Mouse (Mus musculus): ENCODE data around the gene Elobl. TPM values are rescaled to one million over a fixed set of nuclear protein-coding genes. Genes with fewer than 3 reads are reported as not detected.
"Not testable (repeated sequence)": the region's sequence is repeated elsewhere in the genome, so short reads cannot be mapped to it uniquely, and the experiment has no call there.

Elobl gene
- polyA plus RNA-seq, 1 experiment from 2014 or later = not detected

DNA sequence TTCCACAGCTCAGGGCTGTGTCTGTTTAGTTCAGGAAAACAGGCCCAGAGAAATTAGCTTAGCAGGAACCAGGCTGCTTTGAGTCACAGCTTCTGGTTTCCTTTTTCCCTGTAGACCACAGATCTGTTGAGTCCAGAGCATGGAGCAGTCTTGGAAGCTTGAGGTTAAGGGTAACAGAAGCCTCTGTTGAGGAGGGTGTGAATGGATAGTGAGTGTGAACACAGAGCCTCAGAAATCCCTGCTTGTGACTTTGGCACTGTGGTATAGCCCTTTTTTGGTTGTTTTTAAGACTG is 33.7 kb upstream of the Elobl start:
- ATAC-seq (ENCODE audit: extremely low read depth, insufficient number of reproducible peaks, low FRiP score, low TSS enrichment) = no peak
- Histone ChIP-seq H3K27ac (replicated peaks) (peak overlapping the region; percentile 76; the same call in 1 of the 2 replicates), H3K9ac (peak overlapping the region; percentile 89)

DNA sequence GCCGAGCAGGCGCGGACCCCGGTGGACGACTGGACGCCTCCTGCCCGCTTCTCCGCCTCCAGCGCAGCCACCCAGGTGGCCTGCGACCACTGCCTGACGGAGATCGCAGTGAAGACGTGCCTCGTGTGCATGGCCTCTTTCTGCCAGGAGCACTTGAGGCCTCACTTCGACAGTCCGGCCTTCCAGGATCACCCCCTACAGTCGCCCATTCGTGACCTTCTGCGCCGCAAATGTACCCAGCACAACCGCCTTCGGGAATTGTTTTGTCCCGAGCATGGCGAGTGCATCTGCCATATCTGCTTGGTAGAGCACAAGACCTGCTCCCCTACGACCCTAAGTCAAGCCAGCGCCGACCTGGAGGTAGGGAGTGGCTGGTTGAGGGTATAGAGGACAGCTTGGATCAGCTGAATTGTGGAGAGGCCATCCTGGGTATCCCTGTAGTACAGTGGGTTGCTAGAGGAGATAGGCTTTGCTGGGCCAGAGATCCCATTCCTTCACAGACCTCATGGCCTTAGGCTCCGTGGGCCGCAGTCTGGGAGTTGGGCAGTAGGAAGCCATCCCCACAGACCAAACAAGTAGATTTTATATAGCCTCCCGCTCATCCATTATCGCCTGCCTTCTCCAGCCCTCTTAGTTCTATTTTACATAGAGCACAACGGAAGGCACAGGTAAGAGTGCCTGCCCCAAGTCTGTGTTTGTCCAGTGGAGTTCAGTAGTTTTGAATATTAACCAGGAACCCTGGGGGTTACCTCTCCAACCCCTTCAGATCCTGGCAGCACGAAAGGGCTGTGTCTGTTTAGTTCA is 33.2 kb upstream of the Elobl start:
- Histone ChIP-seq H3K4me3 (peak overlapping the region; percentile 82), H3K27ac (replicated peaks) (peak overlapping the region; percentile 76), H3K27me3 (replicated peaks) (no peaks in the 10 kb centered on the region), H3K9me3 (no peaks in the 10 kb centered on the region), H3K9ac (peak overlapping the region; percentile 89), H3K36me3 (peaks cover under 1% of the 10 kb centered on the region; the same call in 1 of the 2 replicates), H3K4me1 (peaks cover 48% of the 10 kb centered on the region), H3K4me2 (peak overlapping the region; percentile 86)
- ATAC-seq (ENCODE audit: extremely low read depth, insufficient number of reproducible peaks, low FRiP score, low TSS enrichment) = no peak
- 18% methylated on average over 33 of the region's 33 CpGs for WGBS

More for the DNA sequence above, 33.7 kb upstream of the Elobl start:
- Histone ChIP-seq H3K4me3 (peak overlapping the region; percentile 82), H3K36me3 (peaks cover 6% of the 10 kb centered on the region), H3K27me3 (replicated peaks) (no peaks in the 10 kb centered on the region), H3K4me1 (peaks cover 48% of the 10 kb centered on the region), H3K4me2 (peak overlapping the region; percentile 86), H3K9me3 (no peaks in the 10 kb centered on the region)

DNA sequence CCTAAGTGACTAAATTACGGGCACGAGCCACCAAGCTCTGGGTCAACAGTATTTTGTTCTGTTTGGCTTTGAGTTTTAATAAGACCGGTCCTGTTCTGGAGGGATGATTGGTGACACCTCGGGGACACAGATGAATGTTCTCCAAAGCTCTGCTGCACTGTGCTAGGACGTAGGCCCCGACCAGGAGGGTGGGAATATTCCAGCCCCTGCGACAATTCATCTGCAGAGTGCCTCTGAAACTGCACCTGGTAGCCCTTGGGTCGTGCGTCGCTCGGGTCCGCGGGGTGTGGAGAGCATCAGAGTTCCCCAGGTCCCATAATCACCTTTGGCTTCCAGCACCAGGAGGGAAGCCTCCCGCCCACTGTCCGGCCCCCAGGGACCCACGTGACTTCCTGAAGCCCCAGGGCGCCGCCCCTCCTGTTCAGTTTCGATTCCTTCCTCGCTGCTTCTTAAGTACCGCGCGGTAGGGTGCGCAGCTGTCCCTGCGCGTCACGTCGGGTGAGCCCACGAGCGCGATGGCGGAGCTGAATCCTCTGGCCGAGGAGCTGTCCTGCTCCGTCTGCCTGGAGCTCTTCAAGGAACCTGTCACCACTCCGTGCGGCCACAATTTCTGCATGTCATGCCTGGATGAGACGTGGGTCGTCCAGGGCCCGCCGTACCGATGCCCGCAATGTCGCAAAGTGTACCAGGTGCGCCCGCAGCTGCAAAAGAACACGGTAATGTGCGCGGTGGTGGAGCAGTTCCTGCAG is 32.4 kb upstream of the Elobl start, which contains the start of gene Trim25:
Trim25 (plus strand) TSS at position 403 of the 749 bp plus-strand sequence.
- H3K27ac ChIP-seq (replicated peaks) = peak within 1 kb of the TSS; percentile 76
- H3K9me3 ChIP-seq = no peaks in the 10 kb centered on the region
- peak within 1 kb of the TSS; percentile 89 for H3K9ac ChIP-seq
- no peaks in the 10 kb centered on the region for H3K36me3 ChIP-seq
- WGBS = 2% methylated on average over 47 of the region's 48 CpGs
- no peaks in the 10 kb centered on the region for H3K27me3 ChIP-seq (replicated peaks)
- H3K4me2 ChIP-seq = peak within 1 kb of the TSS; percentile 86
- H3K4me1 ChIP-seq = peaks cover 48% of the 10 kb centered on the region
- H3K4me3 ChIP-seq = peak within 1 kb of the TSS; percentile 82
- peak; percentile 77 for ATAC-seq (ENCODE audit: extremely low read depth, insufficient number of reproducible peaks, low FRiP score, low TSS enrichment)

DNA sequence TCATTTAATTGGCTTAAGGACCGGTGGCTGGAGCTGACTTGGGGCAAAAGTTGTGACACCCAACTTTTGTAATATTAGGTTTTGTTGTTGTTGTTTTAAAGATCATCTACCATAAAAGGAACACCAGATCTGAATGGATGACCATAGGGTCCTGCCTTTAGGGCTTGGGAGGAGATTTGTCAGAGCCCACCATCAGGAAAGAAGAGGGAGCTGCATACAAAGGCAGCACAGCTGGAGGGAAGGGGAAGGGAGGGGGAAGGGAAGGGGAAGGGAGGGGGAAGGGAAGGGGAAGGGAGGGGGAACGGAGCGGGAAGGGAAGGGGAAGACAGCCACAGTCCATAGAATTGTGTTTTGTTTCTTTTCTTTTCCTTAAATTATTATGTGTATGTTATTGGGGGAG is 31.7 kb upstream of the Elobl start:
- no peaks in the 10 kb centered on the region for H3K9me3 ChIP-seq
- peak overlapping the region; percentile 89; the same call in 1 of the 2 replicates for H3K9ac ChIP-seq
- no peaks in the 10 kb centered on the region for H3K36me3 ChIP-seq
- WGBS = 12% methylated on average over 3 of the region's 3 CpGs
- H3K27me3 ChIP-seq (replicated peaks) = no peaks in the 10 kb centered on the region
- H3K4me2 ChIP-seq = peak overlapping the region; percentile 86
- peaks cover 41% of the 10 kb centered on the region for H3K4me1 ChIP-seq
- ATAC-seq (ENCODE audit: extremely low read depth, insufficient number of reproducible peaks, low FRiP score, low TSS enrichment) = no peak
- H3K4me3 ChIP-seq = no peak overlapping the region; the same call in 1 of the 2 replicates
- no peak overlapping the region; the same call in 1 of the 2 replicates for H3K27ac ChIP-seq (replicated peaks)

DNA sequence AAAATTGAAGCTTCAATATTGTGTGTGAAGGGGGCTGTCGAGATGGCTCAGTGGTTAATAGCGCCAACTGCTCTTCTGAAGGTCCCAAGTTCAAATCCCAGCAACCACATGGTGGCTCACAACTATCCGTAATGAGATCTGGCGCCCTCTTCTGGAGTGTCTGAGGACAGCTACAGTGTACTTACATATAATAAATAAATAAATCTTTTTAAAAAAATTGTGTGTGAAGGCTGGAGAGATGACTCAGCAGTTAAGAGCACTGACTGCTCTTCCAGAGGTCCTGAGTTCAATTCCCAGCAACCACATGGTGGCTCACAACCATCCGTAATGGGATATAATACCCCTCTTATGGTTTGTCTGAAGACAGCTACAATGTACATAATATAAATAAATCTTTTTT is 30.6 kb upstream of the Elobl start:
- H3K36me3 ChIP-seq; H3K4me2 ChIP-seq; H3K4me3 ChIP-seq; ATAC-seq (ENCODE audit: extremely low read depth, insufficient number of reproducible peaks, low FRiP score, low TSS enrichment); H3K9me3 ChIP-seq; H3K9ac ChIP-seq; H3K27me3 ChIP-seq (replicated peaks): not testable (repeated sequence)
- peaks cover 30% of the 10 kb centered on the region for H3K4me1 ChIP-seq
- peak overlapping the region; percentile 76 for H3K27ac ChIP-seq (replicated peaks)
- 85% methylated on average over 5 of the region's 5 CpGs for WGBS

DNA sequence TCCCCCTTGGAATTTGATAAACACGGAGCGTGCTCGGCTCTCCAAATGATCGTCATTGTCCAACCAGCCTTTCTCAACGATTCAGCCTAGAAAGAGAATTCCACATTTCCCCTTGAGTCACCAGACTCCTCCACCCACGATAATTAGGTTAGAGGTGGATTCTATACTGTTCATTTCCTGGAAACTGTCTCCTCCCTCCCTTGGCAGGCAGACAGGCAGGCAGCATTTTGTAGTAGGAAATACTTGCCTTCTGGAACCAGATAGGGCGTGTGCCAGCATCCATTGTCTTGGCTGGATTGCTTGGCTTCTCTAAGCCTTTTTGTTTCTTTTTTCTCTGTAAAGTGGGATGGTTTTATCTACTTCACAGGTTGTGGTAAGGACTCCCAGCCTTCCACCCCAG is 29.7 kb upstream of the Elobl start:
- ATAC-seq (ENCODE audit: extremely low read depth, insufficient number of reproducible peaks, low FRiP score, low TSS enrichment) = no peak
- H3K4me3 ChIP-seq = no peak overlapping the region
- H3K9ac ChIP-seq = no peak overlapping the region
- peaks cover 1% of the 10 kb centered on the region for H3K36me3 ChIP-seq
- no peaks in the 10 kb centered on the region for H3K27me3 ChIP-seq (replicated peaks)
- WGBS = 41% methylated on average over 7 of the region's 7 CpGs
- no peaks in the 10 kb centered on the region for H3K9me3 ChIP-seq
- peak overlapping the region; percentile 76 for H3K27ac ChIP-seq (replicated peaks)
- peak overlapping the region; percentile 8; the same call in 1 of the 2 replicates for H3K4me2 ChIP-seq
- peaks cover 24% of the 10 kb centered on the region for H3K4me1 ChIP-seq

DNA sequence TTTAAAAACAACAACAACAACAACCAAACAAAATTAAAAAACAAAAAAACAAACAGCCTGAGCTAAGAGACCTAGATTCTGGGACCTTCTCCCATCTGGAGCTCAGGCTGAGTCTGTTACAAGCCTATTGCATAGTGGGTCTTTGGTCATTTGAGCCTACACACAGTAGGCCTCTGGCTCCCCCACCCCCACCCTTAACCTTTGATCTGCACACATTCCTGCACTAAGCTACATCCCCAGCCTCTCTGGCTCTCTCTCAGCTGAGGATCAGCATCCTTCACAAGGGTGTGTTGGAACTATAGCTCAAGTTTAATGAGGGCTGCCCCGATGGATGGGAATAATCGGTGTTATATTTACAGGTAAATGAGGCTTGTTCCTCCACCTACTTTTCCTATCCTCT is 28.9 kb upstream of the Elobl start:
- Histone ChIP-seq H3K36me3 (peaks cover 9% of the 10 kb centered on the region), H3K27me3 (replicated peaks) (no peaks in the 10 kb centered on the region), H3K27ac (replicated peaks) (no peak overlapping the region), H3K4me3 (no peak overlapping the region), H3K9ac (no peak overlapping the region), H3K9me3 (no peaks in the 10 kb centered on the region), H3K4me2 (no peak overlapping the region), H3K4me1 (peaks cover 16% of the 10 kb centered on the region)
- no peak for ATAC-seq (ENCODE audit: extremely low read depth, insufficient number of reproducible peaks, low FRiP score, low TSS enrichment)
- WGBS = 89% methylated on average over 2 of the region's 2 CpGs

DNA sequence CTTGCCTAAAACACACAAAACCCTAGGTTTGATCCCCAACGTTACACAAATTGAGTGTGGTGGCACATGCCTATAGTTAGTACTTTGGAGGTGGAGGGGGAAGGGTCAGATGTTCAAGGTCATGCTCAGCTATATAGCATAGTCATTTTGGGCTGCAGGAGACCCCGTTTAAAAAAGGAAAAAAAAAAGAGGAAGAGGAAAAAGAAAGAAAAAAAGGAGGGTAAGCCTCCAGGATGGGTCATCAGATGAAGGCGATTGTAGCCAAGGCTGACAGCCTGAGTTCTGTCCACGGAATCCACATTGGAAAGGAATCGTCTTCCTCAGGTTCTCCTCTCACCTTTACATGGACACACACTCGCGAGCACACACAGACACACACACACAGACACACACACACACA is 27.8 kb upstream of the Elobl start:
- H3K4me3 ChIP-seq = no peak overlapping the region
- no peak for ATAC-seq (ENCODE audit: extremely low read depth, insufficient number of reproducible peaks, low FRiP score, low TSS enrichment)
- no peaks in the 10 kb centered on the region for H3K27me3 ChIP-seq (replicated peaks)
- H3K27ac ChIP-seq (replicated peaks) = no peak overlapping the region
- 80% methylated on average over 7 of the region's 7 CpGs for WGBS
- H3K4me2 ChIP-seq = no peak overlapping the region
- H3K9me3 ChIP-seq = no peaks in the 10 kb centered on the region
- H3K36me3 ChIP-seq = peaks cover 18% of the 10 kb centered on the region
- H3K9ac ChIP-seq = no peak overlapping the region
- peaks cover 6% of the 10 kb centered on the region; the same call in 1 of the 2 replicates for H3K4me1 ChIP-seq

DNA sequence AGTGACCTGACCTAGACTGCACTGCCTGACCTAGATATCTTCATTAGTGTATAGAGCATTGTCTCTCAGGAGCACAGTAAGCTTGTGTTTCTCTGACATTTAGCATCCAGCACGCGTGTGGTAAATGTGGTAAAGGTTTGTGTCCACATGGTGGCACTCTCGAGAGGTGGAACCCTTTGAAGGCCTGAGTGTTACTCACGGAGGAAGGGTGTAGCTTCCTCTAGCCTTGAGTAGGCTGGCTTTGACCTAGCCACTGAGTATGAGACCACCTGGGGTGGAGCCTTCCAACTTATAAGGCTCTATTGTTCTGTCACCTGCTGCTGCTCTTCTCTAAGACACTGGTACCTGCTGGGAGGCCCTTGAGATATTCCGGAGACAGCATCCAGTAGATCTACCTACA is 26.9 kb upstream of the Elobl start:
- no peaks in the 10 kb centered on the region for H3K27me3 ChIP-seq (replicated peaks)
- ATAC-seq (ENCODE audit: extremely low read depth, insufficient number of reproducible peaks, low FRiP score, low TSS enrichment) = no peak
- no peaks in the 10 kb centered on the region for H3K9me3 ChIP-seq
- no peak overlapping the region for H3K4me3 ChIP-seq
- 26% methylated on average over 5 of the region's 5 CpGs for WGBS
- H3K9ac ChIP-seq = no peak overlapping the region
- 0 out of 2 replicates have a peak, but pooled peaks cover under 1% of the 10 kb centered on the region for H3K4me1 ChIP-seq
- H3K4me2 ChIP-seq = no peak overlapping the region
- peaks cover 25% of the 10 kb centered on the region for H3K36me3 ChIP-seq
- no peak overlapping the region for H3K27ac ChIP-seq (replicated peaks)

DNA sequence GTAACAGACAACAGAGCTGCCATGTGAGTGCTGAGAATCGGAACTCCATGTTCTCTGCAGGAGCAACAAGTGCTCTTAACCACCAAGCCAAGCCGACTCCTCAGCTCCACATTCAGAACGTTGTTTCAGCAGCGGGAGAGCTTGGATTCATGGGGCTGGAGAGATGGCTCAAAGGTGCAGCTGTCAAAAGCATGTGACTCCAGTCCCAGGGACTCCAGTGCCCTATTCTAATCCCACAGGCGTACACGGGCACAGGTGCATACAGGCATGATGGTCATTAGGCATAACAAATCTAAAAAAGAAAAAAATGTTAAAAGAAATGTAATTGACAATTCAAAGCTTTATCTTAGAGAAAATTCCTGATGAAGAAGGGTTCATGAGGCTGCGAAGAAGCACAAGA is 26.5 kb upstream of the Elobl start:
- no peaks in the 10 kb centered on the region for H3K4me1 ChIP-seq
- WGBS = 50% methylated on average over 7 of the region's 7 CpGs
- no peak overlapping the region for H3K4me2 ChIP-seq
- ATAC-seq (ENCODE audit: extremely low read depth, insufficient number of reproducible peaks, low FRiP score, low TSS enrichment) = no peak
- H3K9ac ChIP-seq = no peak overlapping the region
- no peak overlapping the region for H3K27ac ChIP-seq (replicated peaks)
- no peaks in the 10 kb centered on the region for H3K9me3 ChIP-seq
- no peak overlapping the region for H3K4me3 ChIP-seq
- H3K27me3 ChIP-seq (replicated peaks) = no peaks in the 10 kb centered on the region
- H3K36me3 ChIP-seq = peaks cover 29% of the 10 kb centered on the region

DNA sequence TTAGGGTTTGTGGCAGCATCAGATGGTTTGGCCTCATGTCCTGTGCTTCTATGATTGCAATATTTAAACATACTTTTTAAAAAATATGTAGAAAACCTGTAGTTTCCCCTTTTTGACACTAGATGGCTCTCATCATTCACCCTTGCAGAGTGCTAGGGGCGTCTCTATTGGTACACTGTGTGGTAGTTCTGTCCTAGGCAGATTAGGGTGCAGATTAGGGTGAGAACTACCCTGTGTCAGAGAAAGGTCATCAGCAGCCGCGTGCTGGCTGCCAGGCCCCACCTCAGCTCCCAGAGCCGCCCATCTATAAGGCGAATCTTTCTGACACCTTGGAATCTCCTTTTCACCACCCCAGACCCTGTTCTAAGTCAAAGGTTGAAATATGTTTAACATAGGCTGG is 22.8 kb upstream of the Elobl start:
- no peak overlapping the region for H3K9ac ChIP-seq
- 49% methylated on average over 5 of the region's 5 CpGs for WGBS
- no peaks in the 10 kb centered on the region for H3K27me3 ChIP-seq (replicated peaks)
- H3K4me3 ChIP-seq = no peak overlapping the region
- no peaks in the 10 kb centered on the region for H3K9me3 ChIP-seq
- H3K27ac ChIP-seq (replicated peaks) = no peak overlapping the region
- no peak overlapping the region for H3K4me2 ChIP-seq
- peaks cover 60% of the 10 kb centered on the region for H3K36me3 ChIP-seq
- ATAC-seq (ENCODE audit: extremely low read depth, insufficient number of reproducible peaks, low FRiP score, low TSS enrichment) = no peak
- no peaks in the 10 kb centered on the region for H3K4me1 ChIP-seq

Measured in heart, embryonic 13.5 days (tissue).